Mouse (Mus musculus): ENCODE results near the gene Pxmp2.

DNA sequence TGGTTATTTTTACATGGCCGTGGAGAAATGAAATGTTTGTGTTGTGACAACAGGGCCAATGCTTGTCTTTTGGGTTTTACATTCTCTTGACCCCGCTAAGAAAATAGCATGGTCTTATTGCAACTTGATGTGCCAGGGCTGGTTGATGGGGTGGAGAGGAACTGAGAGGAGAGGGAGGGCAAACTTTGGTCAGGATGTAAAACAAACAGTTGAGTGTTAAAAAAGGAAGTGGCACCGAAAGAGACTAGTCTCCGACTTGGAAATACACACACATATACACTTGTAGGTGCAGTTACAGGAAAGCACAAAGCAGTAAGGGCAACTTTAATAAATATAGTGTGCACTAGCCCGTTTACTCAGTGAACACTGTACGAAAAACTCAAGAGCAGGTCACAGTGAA lies 53.6 kb downstream of the Pxmp2 start:
- no peak for TF ChIP-seq CTCF (IDR thresholded peaks at IDR 0.05)
- no peak for TF ChIP-seq EP300 (IDR thresholded peaks at IDR 0.05; ENCODE audit: insufficient read depth, low read depth, low read length)
- no peak for TF ChIP-seq POLR2A (IDR thresholded peaks at IDR 0.05; ENCODE audit: insufficient read depth, low read depth, low read length)

All from heart, adult 2 months (tissue).